Mouse (Mus musculus) heart, embryonic 13.5 days (tissue): ENCODE data around the gene Mia. TPM values are rescaled to one million over a fixed set of nuclear protein-coding genes. Genes with fewer than 3 reads are reported as not detected.

ENCODE experiments used
- ATAC-seq: fragments of 200-750 bp; cut with Nextera tagmentation; 2 replicates; pipeline ENCODE4 v1.8.0; 2017; ENCODE audit warnings: moderate TSS enrichment; ENCODE audit not compliant: insufficient number of reproducible peaks, low FRiP score, low TSS enrichment; ENCODE audit errors: extremely low read depth
- H3K27ac ChIP-seq: fragments of 300-500 bp; sonication (generic); replicated peaks from 2 replicates; pipeline ENCODE4 v1.5.1; 2015; ENCODE audit warnings: moderate library complexity, mild to moderate bottlenecking, inconsistent platforms
- H3K27me3 ChIP-seq: fragments of 300-500 bp; sonication (generic); replicated peaks from 2 replicates; pipeline ENCODE4 v1.6.1; 2015; ENCODE audit warnings: mild to moderate bottlenecking, inconsistent platforms
- H3K36me3 ChIP-seq: fragments of 300-500 bp; sonication (generic); 2 replicates; pipeline ENCODE4 v1.6.1; 2015; ENCODE audit warnings: mild to moderate bottlenecking, inconsistent platforms
- H3K4me1 ChIP-seq: fragments of 300-500 bp; sonication (generic); 2 replicates; pipeline ENCODE4 v1.6.1; 2015; ENCODE audit warnings: inconsistent platforms
- H3K4me2 ChIP-seq: fragments of 300-500 bp; sonication (generic); 2 replicates; pipeline ENCODE4 v1.6.1; 2015; ENCODE audit warnings: inconsistent platforms, mild to moderate bottlenecking, moderate library complexity
- H3K4me3 ChIP-seq: fragments of 300-500 bp; sonication (generic); 2 replicates; pipeline ENCODE4 v1.5.1; 2015; ENCODE audit warnings: moderate library complexity, mild to moderate bottlenecking, inconsistent platforms
- H3K9ac ChIP-seq: fragments of 300-500 bp; sonication (generic); 2 replicates; pipeline ENCODE4 v1.6.1; 2015; ENCODE audit warnings: inconsistent platforms, mild to moderate bottlenecking, moderate library complexity
- H3K9me3 ChIP-seq: fragments of 300-500 bp; sonication (generic); 2 replicates; pipeline ENCODE4 v1.6.1; 2016; ENCODE audit warnings: inconsistent platforms
- WGBS: fragments of 180-500 bp; shearing (Covaris S2); methylation state at CpG from one replicate; pipeline ENCODE4 v1.1.7; 2015; ENCODE audit warnings: mixed read lengths; 5-methylcytosine and 5-hydroxymethylcytosine counted together
- polyA plus RNA-seq: library from polyadenylated mRNA; unstranded; fragments of >200 nt; fragmentation: Nextera tagmentation; extraction: Ambion mirVana; gene quantifications from 2 replicates; pipeline ENCODE4 v1.2.1, GENCODE M21; 2015

The Mia gene
- 4.3 and 4.8 TPM in 2 replicates for polyA plus RNA-seq

DNA sequence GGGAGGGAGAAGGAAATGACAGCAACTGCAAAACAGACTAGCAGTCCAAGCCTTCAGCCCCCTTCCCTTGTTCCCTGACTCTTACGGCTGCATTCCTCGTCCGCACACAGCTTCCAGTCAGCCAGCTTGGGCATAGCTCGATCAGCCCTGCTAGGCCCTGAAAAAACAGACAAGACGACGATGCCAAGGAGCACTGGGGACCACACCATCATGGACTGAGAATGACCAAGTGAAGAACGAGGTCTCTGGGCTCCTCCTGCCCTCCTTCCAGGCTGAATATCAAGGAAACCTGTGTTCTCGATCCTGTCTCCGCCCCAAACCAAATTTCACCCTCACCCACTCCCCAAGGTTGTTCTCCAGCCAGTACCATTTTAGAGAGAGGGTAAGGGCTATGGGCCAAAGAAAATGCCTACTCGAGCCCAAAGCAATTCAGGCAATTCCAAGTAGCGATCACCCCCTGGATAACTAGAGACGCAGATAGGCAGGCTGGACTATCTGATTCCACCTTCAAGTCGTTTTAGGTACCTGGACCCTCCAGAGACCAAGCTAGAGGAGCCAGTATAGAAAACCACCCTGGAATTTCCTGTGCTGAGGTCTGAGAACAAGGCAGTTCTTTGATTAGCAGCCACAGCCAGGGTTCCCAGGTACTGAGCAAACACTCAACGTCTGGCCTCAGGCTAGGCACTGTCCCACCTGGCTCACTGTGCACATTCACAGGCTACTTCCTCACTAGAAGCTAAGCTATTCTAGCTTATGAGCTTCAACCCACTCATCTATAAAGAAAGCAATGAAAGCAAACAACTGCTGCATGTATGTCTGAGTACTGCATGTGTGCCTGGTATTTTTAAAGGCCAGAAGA lies at the start of gene Mia, which contains the start of gene Gm21983:
TSS of gene Mia (minus strand) at position 321 of the 859 bp plus-strand sequence.
TSS of gene Gm21983 (minus strand) at position 250 of the 859 bp plus-strand sequence.
- H3K9ac ChIP-seq, result 0 out of 2 replicates have a peak within 1 kb of the TSS, but pooled peaks have one; percentile 7
- H3K4me2 ChIP-seq, result no peak within 1 kb of the TSS
- H3K27ac ChIP-seq, result peak within 1 kb of the TSS; percentile 81; the same call in 1 of the 2 replicates
- ATAC-seq, result no peak
- H3K27me3 ChIP-seq, result no peaks in the 10 kb centered on the region
- 0 out of 2 replicates have a peak within 1 kb of the TSS, but pooled peaks have one; percentile 82 for H3K4me3 ChIP-seq
- no peaks in the 10 kb centered on the region for H3K9me3 ChIP-seq
- WGBS, result 56% methylated on average over 14 of the region's 14 CpGs
- peaks cover 24% of the 10 kb centered on the region for H3K4me1 ChIP-seq
- H3K36me3 ChIP-seq, result peaks cover 30% of the 10 kb centered on the region

DNA sequence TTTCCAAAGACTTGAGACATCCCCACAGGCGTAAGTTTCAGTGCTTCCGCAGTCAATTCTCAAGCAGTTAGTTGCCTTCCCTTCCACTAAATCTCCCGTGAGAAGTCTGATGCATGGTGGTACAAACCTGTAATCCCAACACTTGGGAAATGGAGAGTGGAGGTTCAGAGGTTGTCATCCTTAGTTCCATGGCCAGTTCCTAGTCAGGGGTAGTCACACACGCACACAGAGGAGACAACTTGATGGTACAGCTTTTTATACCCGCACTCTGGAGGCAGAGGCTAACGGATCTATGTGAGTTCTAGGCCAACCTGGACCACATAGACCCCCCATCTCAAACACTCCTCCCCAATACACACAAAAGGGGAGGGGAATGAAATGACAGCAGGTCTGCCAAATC lies 47.9 kb upstream of the Mia start:
- Histone ChIP-seq H3K4me3 (peak overlapping the region; percentile 87), H3K27me3 (no peaks in the 10 kb centered on the region), H3K4me1 (peaks cover 57% of the 10 kb centered on the region), H3K27ac (peak overlapping the region; percentile 89), H3K9ac (peak overlapping the region; percentile 85), H3K9me3 (no peaks in the 10 kb centered on the region), H3K4me2 (peak overlapping the region; percentile 93), H3K36me3 (no peaks in the 10 kb centered on the region)
- ATAC-seq, result no peak
- 20% methylated on average over 6 of the region's 6 CpGs for WGBS

DNA sequence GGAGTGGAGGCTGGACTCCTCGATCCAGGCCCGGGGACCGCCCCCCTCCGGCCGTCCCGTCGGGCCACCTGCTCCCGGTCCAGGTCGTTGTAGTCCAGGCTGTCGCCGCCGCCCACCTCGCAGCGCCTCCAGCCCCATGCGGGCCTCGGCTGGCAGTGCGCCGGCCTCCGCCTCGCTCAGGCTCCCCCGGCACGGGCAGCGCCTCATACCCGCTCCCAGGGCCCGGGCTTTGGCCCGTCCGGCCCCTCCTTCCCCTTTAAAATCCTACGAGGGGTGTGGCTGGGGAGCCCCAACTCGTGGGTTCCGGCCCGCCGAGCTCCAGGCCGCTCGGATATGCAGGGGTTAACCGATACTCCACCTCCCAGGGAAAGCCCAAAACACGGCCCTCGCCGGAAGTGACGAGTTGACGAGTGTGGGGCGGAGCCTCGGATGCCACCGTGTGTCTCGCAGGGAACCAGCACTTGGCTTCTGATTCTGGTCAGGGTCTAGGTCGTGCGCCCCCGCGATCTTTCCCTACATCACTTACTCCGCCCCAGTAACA lies 47.4 kb upstream of the Mia start, which contains the start of gene Itpkc:
TSS of gene Itpkc (minus strand) at position 381 of the 541 bp plus-strand sequence.
- Histone ChIP-seq H3K4me1 (peaks cover 54% of the 10 kb centered on the region), H3K4me3 (peak within 1 kb of the TSS; percentile 87), H3K9ac (peak within 1 kb of the TSS; percentile 85), H3K4me2 (peak within 1 kb of the TSS; percentile 93), H3K27ac (peak within 1 kb of the TSS; percentile 89), H3K27me3 (no peaks in the 10 kb centered on the region), H3K36me3 (no peaks in the 10 kb centered on the region), H3K9me3 (no peaks in the 10 kb centered on the region)
- peak; percentile 68 for ATAC-seq
- under 1% methylated on average over 48 of the region's 49 CpGs for WGBS

DNA sequence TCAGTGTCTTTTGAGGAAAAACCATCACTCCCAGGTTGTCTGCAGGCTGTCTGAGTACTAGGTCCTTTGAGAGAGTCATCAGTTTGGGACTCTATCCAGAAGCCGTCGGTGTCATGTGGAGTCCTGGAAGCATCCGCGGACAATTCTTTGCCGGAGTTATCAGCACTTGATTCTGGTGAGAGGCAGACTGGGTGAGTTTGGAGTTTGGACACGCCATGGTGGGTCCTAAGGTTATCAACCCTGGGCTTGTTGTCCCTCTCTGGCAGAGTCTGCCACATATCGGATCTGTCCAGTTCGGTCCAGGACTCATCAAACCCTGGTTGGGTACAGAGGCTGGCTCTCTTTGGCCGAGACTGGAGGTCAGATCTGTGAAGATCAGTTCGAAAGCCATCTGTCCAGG lies 46.7 kb upstream of the Mia start:
- Histone ChIP-seq H3K4me1 (peaks cover 53% of the 10 kb centered on the region), H3K9ac (peak overlapping the region; percentile 85), H3K4me3 (peak overlapping the region; percentile 87), H3K27me3 (no peaks in the 10 kb centered on the region), H3K4me2 (peak overlapping the region; percentile 93), H3K27ac (peak overlapping the region; percentile 89), H3K9me3 (no peaks in the 10 kb centered on the region), H3K36me3 (0 out of 2 replicates have a peak, but pooled peaks cover 1% of the 10 kb centered on the region)
- 1% methylated on average over 10 of the region's 10 CpGs for WGBS
- no peak for ATAC-seq

DNA sequence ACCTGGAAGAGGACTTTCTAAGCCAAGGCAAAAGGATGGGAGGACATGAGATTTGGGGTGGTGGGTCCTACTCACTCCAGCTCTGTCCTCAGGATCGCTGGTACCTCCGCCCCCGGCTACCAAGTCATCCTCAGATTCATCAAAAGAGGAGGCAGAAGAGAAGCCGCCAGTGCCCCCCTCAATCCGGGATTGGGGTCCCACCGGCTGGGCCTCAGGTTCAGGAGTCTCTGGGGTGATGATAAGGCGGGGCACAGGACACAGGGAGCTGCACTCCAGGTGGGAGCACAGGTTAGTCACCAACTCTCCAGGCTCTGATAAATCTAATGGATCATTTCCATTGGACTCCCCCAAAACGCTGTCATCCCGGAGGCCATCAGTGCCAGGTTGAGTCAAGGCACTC lies 46.3 kb upstream of the Mia start:
- Histone ChIP-seq H3K36me3 (0 out of 2 replicates have a peak, but pooled peaks cover 5% of the 10 kb centered on the region), H3K9ac (peak overlapping the region; percentile 85), H3K9me3 (no peaks in the 10 kb centered on the region), H3K4me1 (peaks cover 50% of the 10 kb centered on the region), H3K4me2 (peak overlapping the region; percentile 93), H3K4me3 (peak overlapping the region; percentile 87), H3K27ac (no peak overlapping the region), H3K27me3 (no peaks in the 10 kb centered on the region)
- WGBS, result 32% methylated on average over 9 of the region's 9 CpGs
- ATAC-seq, result no peak

DNA sequence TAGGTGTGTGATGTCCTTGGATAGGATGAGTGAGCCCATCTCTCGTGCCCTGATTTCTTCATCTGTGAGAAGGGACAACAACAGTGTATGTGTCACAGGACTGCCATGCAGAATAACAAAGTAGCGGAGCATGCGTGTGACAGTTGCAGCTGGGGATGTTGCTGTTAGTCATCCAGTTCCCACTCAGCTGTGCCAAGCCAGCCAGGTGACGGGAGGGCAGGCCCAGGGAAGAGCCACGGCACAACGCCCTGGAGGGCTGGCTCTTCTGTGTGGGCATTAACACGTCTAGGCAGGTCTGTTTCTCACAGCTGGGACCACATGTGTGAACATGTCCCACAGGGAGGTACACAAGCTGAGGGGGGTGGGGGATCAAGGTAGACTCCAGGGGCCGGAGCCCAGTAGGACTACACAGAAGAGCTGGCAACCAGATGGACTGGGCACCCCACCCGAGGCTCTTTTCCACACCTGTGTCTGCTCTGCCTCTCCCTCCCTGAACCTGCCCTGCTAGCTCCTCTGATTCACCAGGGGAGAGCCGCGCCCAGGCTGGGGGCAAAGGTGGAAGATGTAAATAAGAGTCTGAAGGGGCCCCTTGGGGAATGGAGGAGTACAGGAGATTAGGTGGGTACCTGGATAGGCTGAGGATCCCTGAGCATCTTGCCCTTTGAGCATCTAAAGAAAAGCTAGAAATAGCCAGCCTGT lies 44.1 kb upstream of the Mia start:
- ATAC-seq, result no peak
- WGBS, result 82% methylated on average over 11 of the region's 11 CpGs
- peak overlapping the region; percentile 93 for H3K4me2 ChIP-seq
- H3K27me3 ChIP-seq, result no peaks in the 10 kb centered on the region
- no peak overlapping the region for H3K27ac ChIP-seq
- peaks cover 51% of the 10 kb centered on the region for H3K4me1 ChIP-seq
- H3K9ac ChIP-seq, result peak overlapping the region; percentile 65
- 0 out of 2 replicates have a peak overlapping the region, but pooled peaks have one; percentile 6 for H3K4me3 ChIP-seq
- no peaks in the 10 kb centered on the region for H3K9me3 ChIP-seq
- peaks cover 11% of the 10 kb centered on the region for H3K36me3 ChIP-seq

DNA sequence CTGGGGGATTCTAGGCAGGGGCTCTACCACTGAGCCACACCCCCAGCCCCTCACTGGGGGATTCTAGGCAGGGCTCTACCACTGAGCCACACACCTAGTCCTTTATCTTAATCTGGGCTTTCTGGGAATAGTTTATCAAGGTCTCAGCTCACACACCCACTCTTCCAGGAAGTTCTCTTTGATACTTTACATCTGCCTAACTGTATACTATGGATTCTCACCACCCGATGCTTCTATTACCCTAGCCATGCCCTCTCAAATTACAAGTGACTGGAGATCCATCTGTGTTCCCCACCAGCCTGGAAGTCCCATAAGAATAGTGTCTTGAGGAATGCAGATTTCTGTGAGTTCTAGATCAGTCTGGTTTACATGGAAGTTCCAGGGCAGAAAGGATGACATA lies 41.6 kb upstream of the Mia start:
- Histone ChIP-seq H3K36me3 (peaks cover 22% of the 10 kb centered on the region), H3K4me1 (peaks cover 43% of the 10 kb centered on the region), H3K4me2 (no peak overlapping the region), H3K9me3 (no peaks in the 10 kb centered on the region), H3K9ac (no peak overlapping the region), H3K4me3 (no peak overlapping the region), H3K27me3 (no peaks in the 10 kb centered on the region), H3K27ac (no peak overlapping the region)
- ATAC-seq, result no peak
- WGBS, result 56% methylated on average over 1 of the region's 1 CpGs

DNA sequence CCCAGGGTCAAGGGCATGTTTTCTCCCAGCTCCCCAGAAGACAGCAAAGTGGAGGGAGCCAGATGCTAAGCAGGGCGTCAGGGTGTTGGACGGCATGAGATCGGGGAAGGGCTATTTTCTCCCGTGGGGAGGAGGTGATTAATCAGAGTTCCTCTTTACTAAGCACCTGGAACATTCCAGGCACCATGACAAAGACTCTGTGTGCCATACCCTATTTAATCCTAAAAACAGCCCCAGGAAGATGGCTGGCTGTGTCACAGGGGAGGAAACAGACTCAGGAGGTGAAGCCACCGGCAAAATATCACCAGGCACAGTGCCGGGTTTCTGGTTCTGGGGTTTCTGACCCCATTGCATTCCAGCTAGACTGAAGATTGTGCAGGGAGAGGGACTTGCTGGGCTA lies 41.0 kb upstream of the Mia start:
- 0 out of 2 replicates have a peak overlapping the region, but pooled peaks have one; percentile 38 for H3K9ac ChIP-seq
- no peak for ATAC-seq
- H3K27me3 ChIP-seq, result no peaks in the 10 kb centered on the region
- H3K4me1 ChIP-seq, result peaks cover 37% of the 10 kb centered on the region
- 70% methylated on average over 6 of the region's 6 CpGs for WGBS
- no peak overlapping the region for H3K27ac ChIP-seq
- no peak overlapping the region for H3K4me2 ChIP-seq
- H3K9me3 ChIP-seq, result no peaks in the 10 kb centered on the region
- H3K4me3 ChIP-seq, result no peak overlapping the region
- peaks cover 26% of the 10 kb centered on the region for H3K36me3 ChIP-seq

DNA sequence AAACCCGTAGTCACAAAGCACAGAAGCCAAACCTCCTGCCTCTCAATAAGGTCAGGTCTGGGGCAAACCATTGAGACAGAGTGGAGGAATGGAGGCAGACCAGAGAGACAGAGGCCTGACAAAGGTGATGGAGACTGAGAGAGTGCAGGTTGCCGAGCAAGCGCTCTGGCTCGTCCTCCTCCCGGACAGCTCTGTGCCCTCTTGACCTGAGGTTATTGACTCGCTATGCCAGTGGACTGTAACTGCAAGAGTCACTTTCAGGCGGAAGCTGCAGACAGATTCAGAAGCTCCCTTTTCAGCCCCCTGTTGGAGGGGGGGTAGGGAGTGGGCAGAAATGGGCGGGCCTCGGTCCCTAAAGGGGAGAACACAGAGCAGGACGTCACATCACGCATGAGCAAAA lies 39.0 kb upstream of the Mia start:
- H3K4me2 ChIP-seq, result no peak overlapping the region
- WGBS, result 81% methylated on average over 11 of the region's 11 CpGs

DNA sequence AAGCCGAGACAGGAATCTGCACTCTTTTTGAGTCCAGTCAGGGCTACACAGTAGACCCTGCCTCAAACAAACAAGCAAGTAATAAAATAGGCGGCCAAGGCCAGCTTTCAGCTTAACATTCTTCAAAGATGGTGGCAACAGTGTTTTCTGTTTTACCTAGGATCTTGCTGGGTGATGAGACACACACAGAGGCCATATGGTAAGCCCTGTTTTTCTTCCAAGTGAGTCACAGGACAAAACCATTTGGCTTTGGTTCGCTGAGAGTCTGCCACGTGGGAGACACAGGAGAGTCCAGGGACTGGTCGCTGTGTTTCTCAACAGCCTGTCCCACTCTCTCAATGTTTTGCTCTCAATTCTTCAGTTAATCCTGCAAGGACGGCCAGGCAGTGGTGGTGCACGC lies 37.6 kb upstream of the Mia start:
- H3K4me2 ChIP-seq, result no peak overlapping the region
- 0 out of 2 replicates have a peak, but pooled peaks cover 5% of the 10 kb centered on the region for H3K4me1 ChIP-seq
- H3K27me3 ChIP-seq, result no peaks in the 10 kb centered on the region
- ATAC-seq, result no peak
- no peaks in the 10 kb centered on the region for H3K9me3 ChIP-seq
- no peak overlapping the region for H3K9ac ChIP-seq
- H3K36me3 ChIP-seq, result peaks cover 58% of the 10 kb centered on the region
- no peak overlapping the region for H3K4me3 ChIP-seq
- H3K27ac ChIP-seq, result no peak overlapping the region
- WGBS, result 82% methylated on average over 7 of the region's 7 CpGs

More for the DNA sequence above, 39.0 kb upstream of the Mia start:
- H3K36me3 ChIP-seq, result peaks cover 46% of the 10 kb centered on the region
- no peak for ATAC-seq
- H3K4me1 ChIP-seq, result peaks cover 17% of the 10 kb centered on the region
- no peaks in the 10 kb centered on the region for H3K9me3 ChIP-seq
- H3K9ac ChIP-seq, result no peak overlapping the region
- no peak overlapping the region for H3K27ac ChIP-seq
- H3K27me3 ChIP-seq, result no peaks in the 10 kb centered on the region
- H3K4me3 ChIP-seq, result no peak overlapping the region

DNA sequence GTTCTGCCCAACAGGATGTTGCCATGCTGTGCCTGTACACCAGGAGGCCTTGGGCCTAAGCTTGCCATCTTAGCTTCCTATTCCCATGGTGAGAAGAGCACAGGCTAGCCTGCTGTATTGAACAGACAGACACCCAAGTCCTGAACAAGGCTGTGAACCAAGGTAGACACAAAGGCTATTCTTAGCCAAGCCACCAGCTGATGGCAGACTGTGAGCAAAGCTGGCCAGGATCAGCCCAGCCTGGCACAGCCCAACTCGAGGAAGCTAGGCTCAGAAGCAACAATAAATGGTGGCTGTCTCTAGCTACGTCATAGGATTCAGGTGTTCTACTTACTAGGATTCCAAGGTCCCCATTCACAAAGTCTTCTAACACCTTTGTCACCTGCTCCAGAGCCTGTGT lies 31.7 kb upstream of the Mia start:
- H3K27ac ChIP-seq, result no peak overlapping the region
- no peak overlapping the region for H3K9ac ChIP-seq
- peaks cover 93% of the 10 kb centered on the region for H3K36me3 ChIP-seq
- H3K4me1 ChIP-seq, result no peaks in the 10 kb centered on the region
- H3K27me3 ChIP-seq, result no peaks in the 10 kb centered on the region
- no peak overlapping the region for H3K4me2 ChIP-seq
- ATAC-seq, result no peak
- WGBS, result 76% methylated on average over 2 of the region's 2 CpGs
- H3K4me3 ChIP-seq, result no peak overlapping the region
- H3K9me3 ChIP-seq, result no peaks in the 10 kb centered on the region
